Mouse (Mus musculus): ENCODE results near the gene Sdhaf1.

- TF ChIP-seq POLR2A (IDR thresholded peaks at IDR 0.05; ENCODE audit: borderline replicate concordance, extremely low read depth, insufficient read depth, insufficient read length, poor library complexity, severe bottlenecking): no peak
- no peak for TF ChIP-seq CTCF (IDR thresholded peaks at IDR 0.05; ENCODE audit: borderline replicate concordance, extremely low read depth, insufficient read depth, insufficient read length)
Observed at GRCm38 (mm10) chr7:30282740-30283139, 41.0 kb downstream of the Sdhaf1 start.

Measured in brain, embryonic 14.5 days (tissue).